Mouse (Mus musculus) cortical plate, adult 2 months (tissue): ENCODE data around the gene Maml3. TPM values are rescaled to one million over a fixed set of nuclear protein-coding genes. Genes with fewer than 3 reads are reported as not detected.

Source experiments
- H3K27ac ChIP-seq: fragments of 200-500 bp; 2 replicates; pipeline ENCODE4 v1.5.1; 2012; ENCODE audit warnings: low read length, control low read depth, inconsistent platforms; ENCODE audit not compliant: insufficient read depth
- H3K4me1 ChIP-seq: fragments of 200-500 bp; 2 replicates; pipeline ENCODE4 v1.6.1; 2011; ENCODE audit warnings: low read length; ENCODE audit not compliant: control insufficient read depth, insufficient read depth
- H3K4me3 ChIP-seq: fragments of 200-500 bp; 2 replicates; pipeline ENCODE4 v1.5.1; 2011; ENCODE audit warnings: mild to moderate bottlenecking, low read length, control low read depth; ENCODE audit not compliant: insufficient read depth
- CTCF ChIP-seq: fragments of 200-500 bp; IDR thresholded peaks from 2 replicates; pipeline ENCODE4 v1.5.1; 2011; ENCODE audit warnings: mild to moderate bottlenecking, control low read depth, low read length; ENCODE audit not compliant: insufficient read depth; ENCODE audit errors: extremely low read depth
- POLR2A ChIP-seq: fragments of 200-500 bp; IDR thresholded peaks from 2 replicates; pipeline ENCODE4 v1.6.1; 2011; ENCODE audit warnings: mild to moderate bottlenecking, low read length, control low read depth; ENCODE audit not compliant: insufficient read depth; ENCODE audit errors: extremely low read depth
- polyA plus RNA-seq: library from polyadenylated mRNA; depleted of rRNA; stranded (reverse); fragments of >200 nt; gene quantifications from 2 replicates; pipeline ENCODE4 v1.2.3, GENCODE M21; 2012

Maml3 gene
- polyA plus RNA-seq, 1 experiment, result 2.7 TPM

- H3K4me3 ChIP-seq, result no peak overlapping the region
- TF ChIP-seq CTCF, result no peak
- TF ChIP-seq POLR2A, result no peak
- H3K4me1 ChIP-seq, result no peaks in the 10 kb centered on the region
- no peak overlapping the region for H3K27ac ChIP-seq
Measured at GRCm38 (mm10) chr3:51685539-51685938, 419.3 kb downstream of the Maml3 start.

- no peak for TF ChIP-seq CTCF
- TF ChIP-seq POLR2A, result no peak
- Histone ChIP-seq H3K4me1 (no peaks in the 10 kb centered on the region), H3K4me3 (no peak overlapping the region), H3K27ac (no peak overlapping the region)
Measured at GRCm38 (mm10) chr3:51674963-51675362, 429.9 kb downstream of the Maml3 start.

- TF ChIP-seq POLR2A (no peak), CTCF (peak; percentile 45; the same call in 1 of the 2 replicates)
- Histone ChIP-seq H3K4me3 (no peak overlapping the region), H3K27ac (no peak overlapping the region), H3K4me1 (no peaks in the 10 kb centered on the region)
Measured at GRCm38 (mm10) chr3:51673408-51674086, 431.3 kb downstream of the Maml3 start.

GRCm38 (mm10) chr3:51672631-51673030 lies 432.2 kb downstream of the Maml3 start:
- Histone ChIP-seq H3K4me3 (no peak overlapping the region), H3K27ac (no peak overlapping the region), H3K4me1 (no peaks in the 10 kb centered on the region)
- no peak for TF ChIP-seq CTCF
- no peak for TF ChIP-seq POLR2A

- no peaks in the 10 kb centered on the region for H3K4me1 ChIP-seq
- H3K27ac ChIP-seq, result no peak overlapping the region
- no peak for TF ChIP-seq POLR2A
- no peak for TF ChIP-seq CTCF
- no peak overlapping the region for H3K4me3 ChIP-seq
Measured at GRCm38 (mm10) chr3:51671071-51671469, 433.8 kb downstream of the Maml3 start.

DNA sequence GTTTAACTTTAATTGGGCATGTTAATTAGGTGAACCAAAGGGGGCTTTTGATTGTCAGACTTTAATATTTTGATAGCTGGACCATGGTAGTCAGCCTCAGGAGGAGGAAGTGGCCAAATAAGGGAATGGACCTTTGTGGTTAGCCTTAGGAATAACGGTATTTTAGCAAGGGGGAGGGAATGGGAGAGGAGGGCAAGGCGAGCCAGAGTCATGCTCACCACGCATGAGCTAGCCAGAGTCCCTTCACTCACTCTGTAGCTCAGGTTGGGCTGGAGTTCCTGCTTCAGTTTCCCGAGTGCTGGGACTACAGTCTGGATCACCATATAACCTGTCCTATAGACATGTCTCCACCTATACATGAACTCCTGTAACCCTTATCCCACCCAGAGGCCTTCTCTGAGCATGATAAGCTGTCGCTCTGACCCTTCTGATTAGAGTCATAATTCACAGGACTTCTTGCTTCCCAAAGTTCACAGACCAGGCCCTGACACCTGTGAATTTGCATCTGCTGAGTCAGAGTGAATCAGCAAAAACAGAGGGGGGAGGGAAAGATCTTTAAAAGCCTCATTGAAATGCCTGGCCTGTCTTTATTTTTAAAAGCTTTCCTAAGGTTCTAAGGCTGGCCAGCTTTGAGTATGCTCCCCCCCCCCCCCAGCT lies 434.3 kb downstream of the Maml3 start:
- H3K4me1 ChIP-seq, result no peaks in the 10 kb centered on the region
- TF ChIP-seq POLR2A (no peak), CTCF (no peak)
- H3K27ac ChIP-seq, result no peak overlapping the region
- no peak overlapping the region for H3K4me3 ChIP-seq

DNA sequence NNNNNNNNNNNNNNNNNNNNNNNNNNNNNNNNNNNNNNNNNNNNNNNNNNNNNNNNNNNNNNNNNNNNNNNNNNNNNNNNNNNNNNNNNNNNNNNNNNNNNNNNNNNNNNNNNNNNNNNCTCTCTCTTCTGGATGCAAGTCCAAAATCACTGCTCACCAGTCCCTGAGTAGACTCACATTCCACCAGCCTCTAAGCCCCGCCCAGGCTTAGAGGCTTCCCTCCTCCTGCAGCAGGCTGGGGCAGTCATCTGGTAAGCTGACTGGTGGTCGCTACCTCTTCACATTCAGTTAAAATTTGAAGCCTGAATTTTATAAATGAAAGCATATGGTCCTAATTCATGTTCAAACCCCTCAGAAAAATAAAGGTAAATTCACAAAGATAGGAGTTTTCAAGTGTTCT lies 436.3 kb downstream of the Maml3 start:
- no peak for TF ChIP-seq CTCF
- no peak for TF ChIP-seq POLR2A

DNA sequence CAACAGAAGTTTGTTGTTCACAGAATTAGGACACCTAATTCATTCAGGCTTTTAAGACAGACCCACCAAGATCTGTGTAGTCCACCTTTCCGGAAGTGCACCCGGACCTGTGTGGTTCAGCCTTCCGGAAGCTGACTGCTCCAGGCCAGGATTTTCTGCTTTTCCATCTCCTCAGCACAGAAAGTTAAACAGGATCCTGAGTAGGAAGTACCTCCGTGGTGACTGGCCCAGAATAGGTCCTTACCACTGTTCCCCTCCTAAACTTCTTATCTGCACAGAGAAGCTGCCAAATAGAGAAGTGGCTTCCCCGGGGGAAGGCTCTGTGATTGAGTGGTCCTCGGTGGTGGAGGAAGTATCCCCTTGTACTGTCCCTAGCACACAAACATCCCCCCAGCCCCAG lies 442.3 kb downstream of the Maml3 start:
- Histone ChIP-seq H3K4me3 (no peak overlapping the region), H3K27ac (no peak overlapping the region), H3K4me1 (no peaks in the 10 kb centered on the region; the same call in 1 of the 2 replicates)
- no peak for TF ChIP-seq POLR2A
- TF ChIP-seq CTCF, result no peak

More for the DNA sequence above, 436.3 kb downstream of the Maml3 start:
- no peak overlapping the region for H3K4me3 ChIP-seq
- no peaks in the 10 kb centered on the region for H3K4me1 ChIP-seq
- no peak overlapping the region for H3K27ac ChIP-seq

DNA sequence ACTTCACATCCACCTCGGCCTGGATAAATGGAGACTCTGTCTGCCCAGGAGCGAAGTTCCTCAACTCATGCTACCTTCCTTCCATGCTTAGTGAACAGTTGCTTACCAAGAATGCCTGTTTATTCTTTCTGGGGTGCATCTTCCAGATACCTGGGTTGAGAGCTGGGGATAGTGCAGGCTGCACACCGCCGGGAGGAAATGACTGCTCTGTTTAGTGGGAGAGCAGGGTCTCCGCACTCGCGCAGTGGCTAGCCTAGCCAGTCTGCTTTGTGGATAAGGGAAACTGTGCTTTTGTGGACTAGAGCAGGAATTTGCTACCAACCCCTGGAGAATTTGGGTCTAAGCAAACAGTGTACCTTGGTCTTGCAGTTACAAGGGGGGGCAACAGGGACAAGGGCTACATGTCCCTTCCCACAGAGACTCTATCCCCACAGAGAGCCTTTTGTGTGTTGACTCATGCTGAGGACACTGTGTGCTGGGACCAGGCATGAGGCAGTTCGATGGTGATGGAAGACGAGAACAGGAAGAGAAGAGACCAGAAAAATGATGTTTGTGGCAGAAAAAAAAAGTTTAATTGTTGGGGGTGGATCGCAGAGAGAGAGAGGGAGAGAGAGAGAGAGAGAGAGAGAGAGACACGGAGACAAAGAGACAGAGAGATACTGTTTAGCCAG lies 442.9 kb downstream of the Maml3 start:
- no peak for TF ChIP-seq POLR2A
- TF ChIP-seq CTCF, result no peak
- Histone ChIP-seq H3K27ac (no peak overlapping the region), H3K4me3 (no peak overlapping the region)

GRCm38 (mm10) chr3:51661376-51661775 lies 443.5 kb downstream of the Maml3 start:
- TF ChIP-seq POLR2A (no peak), CTCF (no peak)
- H3K4me1 ChIP-seq, result no peaks in the 10 kb centered on the region; the same call in 1 of the 2 replicates
- no peak overlapping the region for H3K4me3 ChIP-seq
- H3K27ac ChIP-seq, result no peak overlapping the region

More for the DNA sequence above, 442.9 kb downstream of the Maml3 start:
- H3K4me1 ChIP-seq, result no peaks in the 10 kb centered on the region; the same call in 1 of the 2 replicates
